Mouse (Mus musculus) E14TG2a.4 (cell line): ENCODE results near the gene Actn2.

ENCODE experiments used
- CTCF ChIP-seq: conservative IDR thresholded peaks from 2 replicates; pipeline ENCODE4 v1.5.1; 2014; ENCODE audit warnings: low read length
- NANOG ChIP-seq: IDR thresholded peaks from 2 replicates; pipeline ENCODE4 v1.6.1; 2014; ENCODE audit warnings: borderline replicate concordance, low read length, mixed read lengths
- POU5F1 ChIP-seq: IDR thresholded peaks from 2 replicates; pipeline ENCODE4 v1.6.1; 2014; ENCODE audit warnings: low read length, borderline replicate concordance

DNA sequence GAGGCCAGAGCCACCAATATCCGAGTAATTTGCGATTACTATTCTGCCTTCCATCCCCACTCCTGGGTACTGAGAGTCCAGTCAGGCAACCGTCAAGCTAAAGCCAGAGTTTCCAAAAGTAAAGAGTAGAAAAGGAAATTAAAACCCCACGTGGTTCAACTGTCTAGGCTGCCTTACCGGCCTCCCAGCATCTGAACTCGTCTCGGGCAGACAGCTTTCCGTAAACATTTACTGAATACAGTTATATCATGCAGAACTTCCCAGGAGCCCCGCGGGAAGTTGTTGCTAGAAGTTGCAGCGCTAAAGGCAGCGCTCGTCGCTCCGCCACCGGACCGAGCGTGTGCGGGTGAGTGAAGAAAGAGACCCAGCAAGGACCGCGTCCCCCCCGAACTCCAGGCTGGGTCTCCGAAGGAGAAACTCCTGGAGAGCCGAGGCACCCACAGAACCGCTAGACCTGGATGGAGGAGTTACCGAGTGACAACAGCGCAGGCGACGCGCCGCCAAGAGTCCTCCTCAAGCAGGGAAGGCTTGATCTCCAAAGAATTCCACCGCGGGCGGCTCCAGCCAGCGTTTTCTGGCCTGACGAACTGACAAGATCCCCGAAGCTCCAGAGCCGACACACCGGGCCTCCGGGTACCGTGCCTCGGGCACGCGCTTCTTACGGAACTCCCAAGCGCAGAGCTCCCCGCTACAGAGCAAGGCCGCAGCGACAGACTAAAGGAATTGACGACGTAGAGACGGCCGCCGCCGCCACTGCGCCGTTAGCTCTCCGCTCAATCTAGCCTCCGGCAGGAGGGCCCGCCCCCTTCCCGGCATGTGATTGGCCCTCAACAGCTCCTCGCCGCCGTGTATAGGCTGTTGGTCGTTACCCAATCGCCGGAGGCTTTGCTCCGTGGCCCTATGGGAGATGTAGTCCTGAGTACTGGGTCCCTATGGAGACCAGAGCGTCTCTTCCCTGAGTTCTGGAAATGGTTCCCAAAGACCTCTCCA, 82.9 kb downstream of the Actn2 start, which contains the start of gene Mtr:
- TF ChIP-seq CTCF (no peak), NANOG (no peak), POU5F1 (no peak)
